Mouse (Mus musculus): Measurements from ENCODE around the gene Gm6993. TPM values are rescaled to one million over a fixed set of nuclear protein-coding genes. Genes with fewer than 3 reads are reported as not detected.

Gene Gm6993
- polyA plus RNA-seq, 1 experiment, result not detected

DNA sequence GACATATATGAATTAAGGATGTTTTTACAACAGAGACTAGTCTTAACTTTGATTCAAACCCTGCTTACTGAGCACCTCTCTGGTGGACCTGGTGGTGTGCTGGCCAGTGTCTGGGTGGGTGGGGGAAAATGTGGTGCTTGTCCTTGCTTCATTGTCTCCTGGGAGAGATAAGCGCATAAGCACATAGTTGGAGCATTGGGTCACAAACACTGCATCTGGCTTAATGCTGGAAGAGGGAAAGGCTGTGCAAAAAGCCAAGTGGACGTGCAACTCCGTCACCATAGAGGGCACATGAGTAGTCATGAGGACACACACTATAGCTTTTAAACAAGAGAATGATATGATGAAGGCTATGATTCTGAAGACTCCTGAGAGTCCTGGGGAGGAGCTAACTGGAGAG is 21.3 kb downstream of the Gm6993 start:
- 79% methylated on average over 3 of the region's 3 CpGs for WGBS
- no peak overlapping the region for H3K27ac ChIP-seq (ENCODE audit: control insufficient read depth, insufficient read depth, low read depth, low read length, poor library complexity)
- TF ChIP-seq POLR2A (IDR thresholded peaks at IDR 0.05; ENCODE audit: borderline replicate concordance, control insufficient read depth, low read depth, low read length), result no peak
- TF ChIP-seq CTCF (IDR thresholded peaks at IDR 0.05; ENCODE audit: control insufficient read depth, insufficient read depth, low read length), result no peak
- no peak overlapping the region for H3K4me3 ChIP-seq (replicated peaks; ENCODE audit: control insufficient read depth, low read depth, low read length)
- no peaks in the 10 kb centered on the region for H3K4me1 ChIP-seq (ENCODE audit: control insufficient read depth, insufficient read depth, low read length)

DNA sequence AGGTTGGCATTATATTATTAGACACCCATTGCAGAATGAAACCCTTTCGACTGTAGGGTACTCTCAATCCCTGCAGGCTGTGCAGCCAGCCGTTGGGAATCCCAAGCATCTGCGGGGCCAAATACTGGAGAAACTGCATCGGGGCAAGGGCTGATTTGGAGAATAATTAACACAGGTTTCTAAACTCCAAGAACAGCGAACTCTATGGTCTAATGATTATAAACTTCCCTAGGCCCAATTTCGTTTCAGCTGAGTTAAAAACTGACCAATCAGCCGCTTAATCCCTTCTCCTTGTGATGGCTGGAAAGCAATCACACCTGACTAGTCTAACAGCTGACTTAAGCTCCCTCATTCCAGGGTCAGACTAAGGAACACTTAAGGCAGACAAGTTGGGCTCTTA is 23.4 kb downstream of the Gm6993 start:
- 52% methylated on average over 7 of the region's 7 CpGs for WGBS
- H3K4me3 ChIP-seq (replicated peaks; ENCODE audit: control insufficient read depth, low read depth, low read length), result no peak overlapping the region
- no peak for TF ChIP-seq POLR2A (IDR thresholded peaks at IDR 0.05; ENCODE audit: borderline replicate concordance, control insufficient read depth, low read depth, low read length)
- no peak for TF ChIP-seq CTCF (IDR thresholded peaks at IDR 0.05; ENCODE audit: control insufficient read depth, insufficient read depth, low read length)
- H3K4me1 ChIP-seq (ENCODE audit: control insufficient read depth, insufficient read depth, low read length), result no peaks in the 10 kb centered on the region
- H3K27ac ChIP-seq (ENCODE audit: control insufficient read depth, insufficient read depth, low read depth, low read length, poor library complexity), result no peak overlapping the region

DNA sequence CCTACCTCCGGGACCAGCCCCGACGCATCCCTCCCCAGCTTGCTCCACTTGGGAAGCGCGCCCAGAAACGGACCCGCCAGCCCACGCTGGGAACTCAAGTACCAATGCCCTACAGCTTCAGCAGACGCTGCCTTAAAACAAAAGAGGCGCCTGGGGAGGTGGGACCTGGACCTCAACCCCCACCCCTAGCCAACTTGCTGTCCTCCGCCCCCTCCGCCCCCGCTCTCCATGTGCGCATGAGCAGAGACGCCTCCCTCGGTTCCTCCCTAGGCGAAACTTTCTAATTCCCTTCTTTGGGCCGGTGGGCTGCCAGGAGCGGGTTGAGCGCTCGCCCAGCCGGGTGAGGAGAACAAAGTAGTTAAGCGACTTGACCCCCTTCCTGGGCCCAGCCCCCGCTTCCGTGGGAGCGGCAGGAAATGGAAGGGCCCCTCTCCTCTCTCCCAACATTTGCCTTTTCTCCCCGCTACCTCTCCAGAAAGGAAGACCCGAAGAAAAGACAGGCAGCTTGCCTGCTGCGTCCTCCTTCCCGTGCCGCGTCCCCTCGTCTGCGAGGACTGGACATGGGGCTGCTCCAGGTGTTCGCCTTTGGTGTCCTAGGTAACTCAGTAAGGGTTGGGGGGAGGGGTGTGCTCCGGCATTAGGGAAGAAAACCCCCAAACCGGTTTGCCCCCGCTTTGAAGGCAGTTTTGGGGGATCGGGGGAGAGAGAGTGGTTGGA is 24.6 kb downstream of the Gm6993 start, which contains the start of gene Lamb1:
TSS of gene Lamb1 (plus strand) at position 230 of the 717 bp plus-strand sequence.
- 2% methylated on average over 39 of the region's 39 CpGs for WGBS
- H3K4me3 ChIP-seq (replicated peaks; ENCODE audit: control insufficient read depth, low read depth, low read length), result no peak within 1 kb of the TSS
- H3K27ac ChIP-seq (ENCODE audit: control insufficient read depth, insufficient read depth, low read depth, low read length, poor library complexity), result no peak within 1 kb of the TSS; the same call in 1 of the 2 replicates
- TF ChIP-seq CTCF (IDR thresholded peaks at IDR 0.05; ENCODE audit: control insufficient read depth, insufficient read depth, low read length) (no peak), POLR2A (IDR thresholded peaks at IDR 0.05; ENCODE audit: borderline replicate concordance, control insufficient read depth, low read depth, low read length) (no peak)
- no peaks in the 10 kb centered on the region for H3K4me1 ChIP-seq (ENCODE audit: control insufficient read depth, insufficient read depth, low read length)

DNA sequence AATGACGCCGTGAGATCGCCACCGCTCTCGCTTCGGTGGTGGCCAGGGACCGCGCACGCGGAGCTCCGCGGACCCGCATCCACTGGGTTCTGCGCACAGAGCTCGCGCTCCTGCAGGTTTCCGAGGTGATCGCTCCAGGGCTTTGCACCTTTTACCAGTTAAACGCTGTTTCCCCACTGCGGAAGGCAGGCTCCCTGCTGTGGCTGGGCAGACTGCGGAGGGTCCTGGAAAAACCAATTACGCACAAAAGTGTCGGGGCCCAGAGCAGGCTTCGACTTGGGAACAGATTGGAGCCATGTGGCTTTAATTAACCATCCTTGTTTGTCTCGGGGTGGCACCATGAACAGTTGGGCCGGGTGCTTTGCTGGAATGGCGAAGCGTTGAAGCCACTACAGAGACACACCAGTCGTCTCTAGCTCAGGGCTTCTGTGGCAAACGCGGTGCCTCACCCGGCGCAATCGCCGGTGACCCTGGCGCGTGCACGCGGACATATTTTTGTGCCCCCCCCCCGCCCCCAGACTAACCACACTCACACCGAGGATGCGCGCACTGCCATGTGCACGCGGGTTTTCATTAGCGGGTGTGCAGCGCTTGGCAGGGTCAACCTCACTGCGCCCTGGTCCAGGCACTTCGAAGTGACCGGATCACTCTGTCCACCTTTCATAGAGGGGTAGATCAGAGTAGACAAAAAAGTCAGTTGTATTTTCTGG is 25.3 kb downstream of the Gm6993 start:
- WGBS, result 2% methylated on average over 50 of the region's 50 CpGs
- H3K4me1 ChIP-seq (ENCODE audit: control insufficient read depth, insufficient read depth, low read length), result no peaks in the 10 kb centered on the region
- TF ChIP-seq POLR2A (IDR thresholded peaks at IDR 0.05; ENCODE audit: borderline replicate concordance, control insufficient read depth, low read depth, low read length) (no peak), CTCF (IDR thresholded peaks at IDR 0.05; ENCODE audit: control insufficient read depth, insufficient read depth, low read length) (no peak)
- no peak overlapping the region; the same call in 1 of the 2 replicates for H3K27ac ChIP-seq (ENCODE audit: control insufficient read depth, insufficient read depth, low read depth, low read length, poor library complexity)
- no peak overlapping the region for H3K4me3 ChIP-seq (replicated peaks; ENCODE audit: control insufficient read depth, low read depth, low read length)

DNA sequence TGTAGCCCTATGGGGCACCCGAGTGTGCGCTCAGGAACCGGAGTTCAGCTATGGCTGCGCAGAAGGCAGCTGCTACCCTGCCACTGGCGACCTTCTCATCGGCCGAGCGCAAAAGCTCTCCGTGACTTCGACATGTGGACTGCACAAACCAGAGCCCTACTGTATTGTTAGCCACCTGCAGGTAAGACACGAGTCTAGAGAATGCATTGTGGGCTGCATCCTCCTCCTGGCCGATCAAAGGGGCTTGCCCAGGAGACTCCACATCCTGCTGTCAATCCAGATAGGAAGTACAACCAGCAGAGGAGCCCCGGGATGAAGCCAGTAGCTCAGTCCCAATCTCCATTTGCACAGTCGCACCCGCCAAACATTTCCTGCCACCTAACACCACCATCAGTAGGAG is 26.1 kb downstream of the Gm6993 start:
- 11% methylated on average over 15 of the region's 15 CpGs for WGBS
- H3K4me3 ChIP-seq (replicated peaks; ENCODE audit: control insufficient read depth, low read depth, low read length), result no peak overlapping the region
- H3K27ac ChIP-seq (ENCODE audit: control insufficient read depth, insufficient read depth, low read depth, low read length, poor library complexity), result no peak overlapping the region
- no peak for TF ChIP-seq POLR2A (IDR thresholded peaks at IDR 0.05; ENCODE audit: borderline replicate concordance, control insufficient read depth, low read depth, low read length)
- no peak for TF ChIP-seq CTCF (IDR thresholded peaks at IDR 0.05; ENCODE audit: control insufficient read depth, insufficient read depth, low read length)
- H3K4me1 ChIP-seq (ENCODE audit: control insufficient read depth, insufficient read depth, low read length), result no peaks in the 10 kb centered on the region

DNA sequence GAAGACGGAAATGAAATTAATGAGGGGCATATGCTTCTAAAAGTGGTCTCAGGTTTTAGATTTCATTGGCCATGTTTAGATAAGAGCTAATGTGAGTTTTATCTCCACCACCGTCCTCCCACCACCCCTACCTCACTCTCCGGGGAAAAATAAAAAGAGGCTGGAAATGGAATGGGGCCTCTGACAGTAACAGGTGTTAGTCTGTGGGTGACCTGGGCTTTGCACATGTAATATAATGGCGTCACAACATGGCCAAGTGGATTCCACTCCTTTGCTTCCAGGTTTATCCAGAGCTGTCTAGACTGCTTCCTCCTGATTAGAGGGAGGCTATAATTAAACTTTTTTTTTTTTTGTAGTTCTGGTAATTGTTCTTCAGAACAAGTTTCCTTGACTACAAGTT is 26.8 kb downstream of the Gm6993 start:
- TF ChIP-seq CTCF (IDR thresholded peaks at IDR 0.05; ENCODE audit: control insufficient read depth, insufficient read depth, low read length), result no peak
- no peak for TF ChIP-seq POLR2A (IDR thresholded peaks at IDR 0.05; ENCODE audit: borderline replicate concordance, control insufficient read depth, low read depth, low read length)
- H3K27ac ChIP-seq (ENCODE audit: control insufficient read depth, insufficient read depth, low read depth, low read length, poor library complexity), result no peak overlapping the region
- WGBS, result 54% methylated on average over 4 of the region's 4 CpGs
- no peak overlapping the region for H3K4me3 ChIP-seq (replicated peaks; ENCODE audit: control insufficient read depth, low read depth, low read length)
- H3K4me1 ChIP-seq (ENCODE audit: control insufficient read depth, insufficient read depth, low read length), result no peaks in the 10 kb centered on the region

DNA sequence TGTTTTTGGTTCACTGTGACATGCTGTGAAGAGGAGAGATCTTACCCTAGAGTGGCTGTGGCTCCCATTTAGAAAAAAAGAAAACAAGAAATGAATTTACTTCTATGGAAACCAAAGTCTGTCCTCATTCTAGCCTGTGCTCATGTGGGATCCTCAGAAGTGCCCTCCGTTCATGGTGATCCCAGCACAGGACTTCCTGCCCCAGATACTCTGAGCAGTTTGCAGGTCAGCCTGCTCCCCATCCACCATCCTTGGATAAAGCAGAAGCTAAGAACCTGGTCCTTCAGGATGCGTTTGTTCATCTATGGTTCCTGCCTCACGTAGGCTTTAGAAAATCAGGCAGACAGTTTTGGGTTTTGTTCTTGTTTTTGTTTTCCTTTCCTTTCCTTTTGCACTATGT is 27.7 kb downstream of the Gm6993 start:
- Histone ChIP-seq H3K4me1 (ENCODE audit: control insufficient read depth, insufficient read depth, low read length) (no peaks in the 10 kb centered on the region), H3K27ac (ENCODE audit: control insufficient read depth, insufficient read depth, low read depth, low read length, poor library complexity) (no peak overlapping the region), H3K4me3 (replicated peaks; ENCODE audit: control insufficient read depth, low read depth, low read length) (no peak overlapping the region)
- WGBS, result 76% methylated on average over 3 of the region's 3 CpGs
- TF ChIP-seq POLR2A (IDR thresholded peaks at IDR 0.05; ENCODE audit: borderline replicate concordance, control insufficient read depth, low read depth, low read length), result no peak
- TF ChIP-seq CTCF (IDR thresholded peaks at IDR 0.05; ENCODE audit: control insufficient read depth, insufficient read depth, low read length), result no peak

GRCm38 (mm10) chr12:31269020-31269597 is 28.5 kb downstream of the Gm6993 start:
- Histone ChIP-seq H3K4me1 (ENCODE audit: control insufficient read depth, insufficient read depth, low read length) (no peaks in the 10 kb centered on the region), H3K27ac (ENCODE audit: control insufficient read depth, insufficient read depth, low read depth, low read length, poor library complexity) (no peak overlapping the region), H3K4me3 (replicated peaks; ENCODE audit: control insufficient read depth, low read depth, low read length) (no peak overlapping the region)
- TF ChIP-seq CTCF (IDR thresholded peaks at IDR 0.05; ENCODE audit: control insufficient read depth, insufficient read depth, low read length) (no peak), POLR2A (IDR thresholded peaks at IDR 0.05; ENCODE audit: borderline replicate concordance, control insufficient read depth, low read depth, low read length) (no peak)
- WGBS, result 73% methylated on average over 12 of the region's 12 CpGs

Measured in bone marrow, adult 2 months (tissue).